Mouse (Mus musculus) midbrain, embryonic 16.5 days (tissue): ENCODE data around the gene Dtx3l. TPM values are rescaled to one million over a fixed set of nuclear protein-coding genes. Genes with fewer than 3 reads are reported as not detected.
"Not testable (repeated sequence)": the region's sequence is repeated elsewhere in the genome, so short reads cannot be mapped to it uniquely, and the experiment has no call there.

Source experiments
- ATAC-seq: fragments of 200-750 bp; cut with Nextera tagmentation; 2 replicates; pipeline ENCODE4 v1.8.0; 2017; ENCODE audit warnings: moderate TSS enrichment
- H3K27ac ChIP-seq: fragments of 300-500 bp; sonication (generic); 2 replicates; pipeline ENCODE4 v1.5.1; 2014; ENCODE audit warnings: mild to moderate bottlenecking, low read length, mixed read lengths
- H3K27me3 ChIP-seq: fragments of 300-500 bp; sonication (generic); 2 replicates; pipeline ENCODE4 v1.6.1; 2014; ENCODE audit warnings: low read depth, low read length, mixed read lengths; ENCODE audit not compliant: control insufficient read depth, insufficient read depth
- H3K36me3 ChIP-seq: fragments of 300-500 bp; sonication (generic); 2 replicates; pipeline ENCODE4 v1.6.1; 2014; ENCODE audit warnings: mild to moderate bottlenecking, low read length, moderate library complexity, mixed read lengths; ENCODE audit not compliant: control insufficient read depth, insufficient read depth
- H3K4me1 ChIP-seq: fragments of 300-500 bp; sonication (generic); 2 replicates; pipeline ENCODE4 v1.6.1; 2014; ENCODE audit warnings: mild to moderate bottlenecking, low read length, mixed read lengths; ENCODE audit not compliant: control insufficient read depth, insufficient read depth
- H3K4me2 ChIP-seq: fragments of 300-500 bp; sonication (generic); 2 replicates; pipeline ENCODE4 v1.6.1; 2014; ENCODE audit warnings: mild to moderate bottlenecking, low read length, mixed read lengths
- H3K4me3 ChIP-seq: fragments of 300-500 bp; sonication (generic); 2 replicates; pipeline ENCODE4 v1.5.1; 2014; ENCODE audit warnings: low read depth, mild to moderate bottlenecking, low read length, moderate library complexity, mixed read lengths
- H3K9ac ChIP-seq: fragments of 300-500 bp; sonication (generic); 2 replicates; pipeline ENCODE4 v1.6.1; 2014; ENCODE audit warnings: low read depth, low read length, mixed read lengths
- H3K9me3 ChIP-seq: fragments of 300-500 bp; sonication (generic); replicated peaks from 2 replicates; pipeline ENCODE4 v1.6.1; 2014; ENCODE audit warnings: mild to moderate bottlenecking, low read length, mixed read lengths; ENCODE audit not compliant: control insufficient read depth, poor library complexity, severe bottlenecking
- WGBS: fragments of 180-500 bp; shearing (Covaris S2); extraction: QIAGEN DNeasy Blood & Tissue Kit; methylation state at CpG from one replicate; pipeline ENCODE4 v1.1.7; 2014; 5-methylcytosine and 5-hydroxymethylcytosine counted together
- polyA plus RNA-seq: library from polyadenylated mRNA; unstranded; fragments of >200 nt; fragmentation: Nextera tagmentation; extraction: Ambion mirVana; gene quantifications from 2 replicates; pipeline ENCODE4 v1.2.1, GENCODE M21; 2015

Dtx3l gene
- polyA plus RNA-seq, 1 experiment from 2014 or later = 1.3 TPM

DNA sequence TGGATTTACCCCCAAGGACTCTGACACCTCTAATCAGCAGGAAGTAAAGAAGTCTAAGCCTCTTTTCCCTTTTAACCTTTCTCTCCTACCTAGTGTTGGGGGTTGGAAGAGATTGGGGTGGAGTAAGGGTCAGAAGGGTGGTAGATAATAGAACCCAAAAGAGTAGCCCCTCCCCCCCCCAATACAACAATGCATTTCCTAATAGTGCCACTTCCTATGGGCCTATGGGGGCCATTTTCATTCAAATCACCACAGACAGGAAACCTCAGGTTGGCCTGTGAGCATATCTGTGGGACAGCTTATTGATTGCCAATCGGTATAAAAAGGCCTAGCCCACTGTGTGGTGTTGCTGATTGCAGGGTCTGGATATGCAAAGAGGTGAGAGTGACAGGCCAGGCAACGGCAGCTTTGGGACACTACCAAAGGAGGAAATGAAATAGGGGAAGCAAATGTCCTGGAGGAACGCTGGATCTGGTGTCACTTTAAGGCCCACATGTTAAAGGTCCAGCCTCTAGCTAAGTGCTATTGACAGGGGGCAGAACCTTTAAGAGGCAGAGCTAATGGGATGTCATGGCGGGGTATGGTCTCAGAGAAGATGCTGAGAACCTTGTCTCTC lies 34.7 kb downstream of the Dtx3l start:
- whole genome bisulfite sequencing = 84% methylated on average over 4 of the region's 4 CpGs
- no peak overlapping the region for H3K4me2 ChIP-seq
- ATAC-seq = no peak
- no peak overlapping the region for H3K4me3 ChIP-seq
- no peaks in the 10 kb centered on the region for H3K27me3 ChIP-seq
- no peaks in the 10 kb centered on the region for H3K4me1 ChIP-seq
- no peak overlapping the region for H3K27ac ChIP-seq
- H3K9ac ChIP-seq = no peak overlapping the region
- no peaks in the 10 kb centered on the region for H3K9me3 ChIP-seq
- no peaks in the 10 kb centered on the region for H3K36me3 ChIP-seq

DNA sequence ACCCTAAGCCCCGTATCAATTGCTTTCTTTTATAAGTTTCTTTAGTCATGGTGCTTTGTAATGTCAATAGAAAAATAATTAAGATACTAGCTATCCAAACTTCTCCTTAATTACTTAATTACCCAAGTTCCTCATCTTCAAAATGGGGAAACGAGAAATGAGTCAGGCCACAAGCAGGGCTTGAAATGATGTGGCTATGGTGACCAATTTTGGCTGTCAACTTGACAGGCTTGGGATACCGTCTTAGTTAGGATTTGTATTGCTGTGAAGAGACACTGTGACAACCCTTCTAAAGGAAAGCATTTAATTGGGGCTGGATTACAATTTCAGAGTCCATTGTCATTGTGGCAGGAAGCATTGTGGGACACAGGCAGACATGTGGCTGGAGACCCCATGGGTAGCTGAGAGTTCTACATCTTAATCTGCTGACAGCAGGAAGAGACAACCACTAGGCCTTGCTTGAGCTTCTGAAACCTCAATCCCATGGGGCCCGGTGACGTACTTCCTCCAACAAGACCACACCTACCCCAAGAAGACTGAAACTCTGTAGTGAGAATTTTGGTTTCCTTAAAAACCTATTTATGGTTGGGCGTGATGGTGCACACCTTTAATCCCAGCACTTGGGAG lies 35.8 kb downstream of the Dtx3l start:
- Histone ChIP-seq H3K36me3 (no peaks in the 10 kb centered on the region), H3K4me1 (no peaks in the 10 kb centered on the region), H3K9me3 (no peaks in the 10 kb centered on the region), H3K9ac (no peak overlapping the region), H3K27ac (no peak overlapping the region), H3K4me3 (no peak overlapping the region), H3K27me3 (no peaks in the 10 kb centered on the region), H3K4me2 (no peak overlapping the region)
- WGBS = 81% methylated on average over 6 of the region's 6 CpGs
- no peak for ATAC-seq

DNA sequence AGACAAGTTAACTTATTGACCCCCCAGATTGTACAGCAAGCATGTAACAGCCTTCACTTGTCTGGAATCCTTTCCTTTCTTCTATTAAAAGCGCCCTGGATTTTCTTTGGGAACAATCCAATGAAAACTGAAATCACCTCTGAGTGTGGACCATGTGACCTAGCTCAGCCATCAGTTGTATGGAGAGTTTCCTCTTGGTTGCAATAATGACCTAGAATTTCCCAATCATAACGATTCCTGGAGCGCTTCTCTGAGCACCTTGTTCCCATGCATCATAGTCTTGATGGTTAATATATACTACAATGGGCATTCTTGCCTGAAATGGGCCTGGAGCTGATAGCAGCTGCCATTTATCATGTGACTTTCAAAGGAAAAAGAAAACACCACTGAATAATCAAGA lies 38.4 kb downstream of the Dtx3l start:
- no peak overlapping the region for H3K4me3 ChIP-seq
- no peak for ATAC-seq
- H3K27ac ChIP-seq = no peak overlapping the region
- no peaks in the 10 kb centered on the region for H3K9me3 ChIP-seq
- no peaks in the 10 kb centered on the region for H3K27me3 ChIP-seq
- no peak overlapping the region for H3K4me2 ChIP-seq
- no peaks in the 10 kb centered on the region for H3K36me3 ChIP-seq
- H3K4me1 ChIP-seq = no peaks in the 10 kb centered on the region
- WGBS = 91% methylated on average over 3 of the region's 3 CpGs
- no peak overlapping the region for H3K9ac ChIP-seq

DNA sequence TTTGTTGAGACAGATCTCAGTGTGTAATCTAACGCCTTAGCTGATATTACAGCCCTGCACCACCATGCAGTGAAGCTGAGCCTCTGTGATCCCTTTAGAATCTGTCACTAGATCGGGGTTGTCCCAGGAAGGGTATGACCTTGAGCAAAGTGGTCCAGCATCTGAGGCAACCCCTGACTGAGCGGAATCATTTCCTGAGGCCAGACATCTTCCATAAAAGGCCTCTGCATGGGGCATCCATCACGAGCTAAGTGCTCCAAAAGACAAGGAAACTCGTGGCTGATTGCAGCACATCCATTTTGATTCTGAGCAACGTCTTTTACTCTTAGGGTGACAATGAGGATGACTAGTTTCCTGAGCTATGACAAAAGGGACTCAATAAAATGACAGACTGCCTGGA lies 44.0 kb downstream of the Dtx3l start:
- Histone ChIP-seq H3K4me1 (no peaks in the 10 kb centered on the region), H3K4me2 (no peak overlapping the region), H3K9me3 (no peaks in the 10 kb centered on the region), H3K27me3 (no peaks in the 10 kb centered on the region), H3K4me3 (no peak overlapping the region), H3K27ac (no peak overlapping the region), H3K9ac (no peak overlapping the region), H3K36me3 (no peaks in the 10 kb centered on the region)
- 45% methylated on average over 6 of the region's 6 CpGs for WGBS
- ATAC-seq = no peak

DNA sequence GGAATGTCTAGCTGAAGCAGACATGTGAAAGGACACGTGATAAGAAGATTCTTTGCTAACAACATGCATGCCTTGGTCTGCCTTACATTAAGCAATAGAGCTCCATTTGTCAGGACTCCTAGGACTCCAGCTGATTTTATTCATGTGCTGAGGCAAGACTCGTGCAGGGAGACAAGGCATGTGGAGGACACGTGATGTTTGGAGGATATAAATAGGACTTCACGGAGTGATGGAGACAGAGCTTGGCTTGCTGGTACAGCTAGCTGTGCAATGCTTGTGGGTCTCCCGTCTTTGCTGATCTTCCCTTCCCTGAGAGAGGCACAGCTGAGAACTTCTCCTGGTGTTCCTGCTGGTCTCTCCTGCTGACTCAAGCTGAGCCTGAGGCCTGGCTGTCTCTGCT lies 47.3 kb downstream of the Dtx3l start:
- not testable (repeated sequence) for H3K27ac ChIP-seq, H3K4me2 ChIP-seq, H3K9ac ChIP-seq, H3K27me3 ChIP-seq, H3K9me3 ChIP-seq, H3K4me3 ChIP-seq, ATAC-seq, H3K36me3 ChIP-seq, H3K4me1 ChIP-seq
- WGBS = 84% methylated on average over 5 of the region's 5 CpGs

DNA sequence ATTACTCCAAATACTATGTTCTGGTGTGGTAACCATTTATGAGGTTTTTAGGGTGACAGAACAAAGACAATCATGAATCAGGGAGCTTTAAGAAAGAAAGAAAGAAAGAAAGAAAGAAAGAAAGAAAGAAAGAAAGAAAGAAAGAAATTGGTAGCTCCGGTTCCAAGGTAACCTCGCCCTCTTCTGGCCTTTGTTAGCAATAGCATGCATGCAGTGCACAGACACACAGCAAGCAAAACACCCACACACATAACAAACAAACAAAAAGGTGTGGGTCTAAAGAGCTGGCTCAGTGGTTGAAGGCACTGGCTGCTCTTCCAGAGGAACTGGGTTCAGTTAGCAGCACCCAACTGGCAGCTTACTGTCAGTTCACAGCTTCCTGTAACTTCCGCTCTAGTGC lies 48.3 kb downstream of the Dtx3l start:
- no peaks in the 10 kb centered on the region for H3K4me1 ChIP-seq
- ATAC-seq = no peak
- H3K9me3 ChIP-seq = no peaks in the 10 kb centered on the region
- H3K4me3 ChIP-seq = no peak overlapping the region
- H3K27me3 ChIP-seq = no peaks in the 10 kb centered on the region
- no peak overlapping the region for H3K4me2 ChIP-seq
- no peak overlapping the region for H3K27ac ChIP-seq
- no peak overlapping the region for H3K9ac ChIP-seq
- H3K36me3 ChIP-seq = no peaks in the 10 kb centered on the region
- WGBS = 66% methylated on average over 3 of the region's 3 CpGs

DNA sequence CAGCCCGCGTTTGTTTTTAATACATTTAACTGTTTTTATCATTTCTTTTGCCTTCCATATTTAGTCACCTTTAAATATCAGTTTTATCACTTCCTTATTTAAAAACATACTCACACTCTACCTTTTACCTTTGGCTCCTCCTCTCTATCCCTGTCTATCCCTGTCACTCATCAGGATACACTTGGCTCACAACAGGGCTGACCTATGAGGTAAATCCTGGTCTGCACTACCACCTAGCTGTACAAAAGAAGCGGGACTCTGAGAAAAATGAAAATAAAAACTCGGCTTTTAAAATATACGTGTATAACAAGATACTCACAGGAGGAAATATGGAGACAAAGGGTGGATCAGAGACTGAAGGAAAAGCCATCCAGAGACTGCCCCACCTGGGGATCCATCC lies 50.0 kb downstream of the Dtx3l start:
- WGBS = 92% methylated on average over 5 of the region's 5 CpGs
- Histone ChIP-seq H3K4me2 (no peak overlapping the region), H3K4me3 (no peak overlapping the region), H3K4me1 (no peaks in the 10 kb centered on the region), H3K9me3 (no peaks in the 10 kb centered on the region), H3K9ac (no peak overlapping the region), H3K36me3 (no peaks in the 10 kb centered on the region), H3K27ac (no peak overlapping the region), H3K27me3 (no peaks in the 10 kb centered on the region)
- ATAC-seq = no peak

DNA sequence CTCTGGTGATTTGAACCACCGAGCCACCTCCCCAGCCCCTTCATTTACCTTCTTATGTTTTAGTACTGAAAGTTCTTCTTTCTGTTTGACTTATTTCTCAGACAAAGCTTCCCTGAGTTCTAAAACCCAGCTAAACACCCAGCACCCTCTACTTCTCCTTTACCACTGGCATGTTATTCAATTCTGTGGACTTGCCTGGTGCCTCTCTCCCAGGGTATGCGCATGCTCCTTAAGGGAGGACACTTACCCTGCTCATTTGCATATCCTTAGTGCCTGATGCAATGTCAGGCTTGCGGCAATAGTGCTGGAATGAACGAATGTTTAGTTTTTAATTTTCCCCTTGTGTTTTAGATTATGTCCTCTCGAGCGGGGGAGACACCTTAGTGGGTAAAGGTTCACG lies 50.8 kb downstream of the Dtx3l start:
- H3K27ac ChIP-seq = no peak overlapping the region
- WGBS = 90% methylated on average over 7 of the region's 7 CpGs
- H3K27me3 ChIP-seq = no peaks in the 10 kb centered on the region
- H3K4me2 ChIP-seq = no peak overlapping the region
- no peak overlapping the region for H3K4me3 ChIP-seq
- H3K9me3 ChIP-seq = no peaks in the 10 kb centered on the region
- no peak overlapping the region for H3K9ac ChIP-seq
- ATAC-seq = no peak
- H3K36me3 ChIP-seq = no peaks in the 10 kb centered on the region
- no peaks in the 10 kb centered on the region for H3K4me1 ChIP-seq
